Mouse (Mus musculus): ENCODE data around the gene Aldh1a3. TPM values are rescaled to one million over a fixed set of nuclear protein-coding genes. Genes with fewer than 3 reads are reported as not detected.

The Aldh1a3 gene
- total RNA-seq (2014; rRNA removed; ENCODE audit: low replicate concordance) (2.2 TPM in 1 of 2 replicates, not detected in the other), polyA plus RNA-seq (2015; fragmentation: Nextera tagmentation; extraction: Ambion mirVana) (1.2 and 1.4 TPM in 2 replicates)

GRCm38 (mm10) chr7:66427437-66428161, at the start of gene Aldh1a3:
Gene Aldh1a3 (minus strand): TSS chr7:66427517.
- Histone ChIP-seq H3K27ac (ENCODE audit: low read depth) (no peak within 1 kb of the TSS), H3K27me3 (ENCODE audit: control insufficient read depth, insufficient read depth, low read length) (peaks cover 50% of the 10 kb centered on the region), H3K36me3 (replicated peaks; ENCODE audit: control insufficient read depth, insufficient read depth, low read length) (no peaks in the 10 kb centered on the region), H3K4me3 (ENCODE audit: low read depth, low read length) (peak within 1 kb of the TSS; percentile 45), H3K4me1 (ENCODE audit: control insufficient read depth, insufficient read depth) (no peaks in the 10 kb centered on the region), H3K9ac (replicated peaks; ENCODE audit: low read depth, low read length) (no peak within 1 kb of the TSS), H3K4me2 (ENCODE audit: low read depth, low read length) (peak within 1 kb of the TSS; percentile 63), H3K9me3 (replicated peaks; ENCODE audit: control insufficient read depth, low read length) (no peaks in the 10 kb centered on the region)
- WGBS = 1% methylated on average over 51 of the region's 56 CpGs
- TF ChIP-seq CTCF (IDR thresholded peaks at IDR 0.05; ENCODE audit: low read depth) = no peak
- TF ChIP-seq EP300 (IDR thresholded peaks at IDR 0.05; ENCODE audit: low read depth) = no peak
- ATAC-seq (ENCODE audit: insufficient read depth, low read depth) (peak; percentile 55), DNase-seq (ENCODE audit: low spot score) (peak; percentile 28)

GRCm38 (mm10) chr7:66476289-66476688, 49.0 kb upstream of the Aldh1a3 start:
- DNase-seq (ENCODE audit: low spot score) = no peak
- Histone ChIP-seq H3K27ac (ENCODE audit: low read depth) (no peak overlapping the region), H3K36me3 (replicated peaks; ENCODE audit: control insufficient read depth, insufficient read depth, low read length) (no peaks in the 10 kb centered on the region), H3K27me3 (ENCODE audit: control insufficient read depth, insufficient read depth, low read length) (no peaks in the 10 kb centered on the region), H3K4me2 (ENCODE audit: low read depth, low read length) (no peak overlapping the region), H3K4me3 (ENCODE audit: low read depth, low read length) (no peak overlapping the region), H3K9ac (replicated peaks; ENCODE audit: low read depth, low read length) (no peak overlapping the region), H3K9me3 (replicated peaks; ENCODE audit: control insufficient read depth, low read length) (no peaks in the 10 kb centered on the region), H3K4me1 (ENCODE audit: control insufficient read depth, insufficient read depth) (no peaks in the 10 kb centered on the region)
- ATAC-seq (ENCODE audit: insufficient read depth, low read depth) = 0 out of 2 replicates have a peak, but pooled peaks have one; percentile 44
- 52% methylated on average over 8 of the region's 8 CpGs for WGBS
- TF ChIP-seq CTCF (IDR thresholded peaks at IDR 0.05; ENCODE audit: low read depth) = no peak
- no peak for TF ChIP-seq EP300 (IDR thresholded peaks at IDR 0.05; ENCODE audit: low read depth)

- H3K4me3 ChIP-seq (ENCODE audit: low read depth, low read length) = no peak overlapping the region
- DNase-seq (ENCODE audit: low spot score) = no peak
- TF ChIP-seq EP300 (IDR thresholded peaks at IDR 0.05; ENCODE audit: low read depth) (no peak), CTCF (IDR thresholded peaks at IDR 0.05; ENCODE audit: low read depth) (no peak)
- no peaks in the 10 kb centered on the region for H3K9me3 ChIP-seq (replicated peaks; ENCODE audit: control insufficient read depth, low read length)
- no peaks in the 10 kb centered on the region for H3K27me3 ChIP-seq (ENCODE audit: control insufficient read depth, insufficient read depth, low read length)
- no peaks in the 10 kb centered on the region for H3K36me3 ChIP-seq (replicated peaks; ENCODE audit: control insufficient read depth, insufficient read depth, low read length)
- H3K4me2 ChIP-seq (ENCODE audit: low read depth, low read length) = no peak overlapping the region
- WGBS = 60% methylated on average over 12 of the region's 12 CpGs
- H3K4me1 ChIP-seq (ENCODE audit: control insufficient read depth, insufficient read depth) = no peaks in the 10 kb centered on the region
- no peak overlapping the region for H3K9ac ChIP-seq (replicated peaks; ENCODE audit: low read depth, low read length)
- no peak overlapping the region for H3K27ac ChIP-seq (ENCODE audit: low read depth)
- no peak for ATAC-seq (ENCODE audit: insufficient read depth, low read depth)
Observed at GRCm38 (mm10) chr7:66471641-66472216, 44.4 kb upstream of the Aldh1a3 start.

- Histone ChIP-seq H3K4me1 (ENCODE audit: control insufficient read depth, insufficient read depth) (no peaks in the 10 kb centered on the region), H3K9ac (replicated peaks; ENCODE audit: low read depth, low read length) (no peak overlapping the region), H3K27ac (ENCODE audit: low read depth) (no peak overlapping the region), H3K36me3 (replicated peaks; ENCODE audit: control insufficient read depth, insufficient read depth, low read length) (no peaks in the 10 kb centered on the region), H3K27me3 (ENCODE audit: control insufficient read depth, insufficient read depth, low read length) (no peaks in the 10 kb centered on the region), H3K4me2 (ENCODE audit: low read depth, low read length) (no peak overlapping the region), H3K9me3 (replicated peaks; ENCODE audit: control insufficient read depth, low read length) (no peaks in the 10 kb centered on the region), H3K4me3 (ENCODE audit: low read depth, low read length) (no peak overlapping the region)
- ATAC-seq (ENCODE audit: insufficient read depth, low read depth) (no peak), DNase-seq (ENCODE audit: low spot score) (no peak)
- TF ChIP-seq CTCF (IDR thresholded peaks at IDR 0.05; ENCODE audit: low read depth) (no peak), EP300 (IDR thresholded peaks at IDR 0.05; ENCODE audit: low read depth) (no peak)
- 90% methylated on average over 14 of the region's 14 CpGs for WGBS
Observed at GRCm38 (mm10) chr7:66466641-66467040, 39.3 kb upstream of the Aldh1a3 start.

- TF ChIP-seq CTCF (IDR thresholded peaks at IDR 0.05; ENCODE audit: low read depth) (no peak), EP300 (IDR thresholded peaks at IDR 0.05; ENCODE audit: low read depth) (no peak)
- no peak overlapping the region for H3K27ac ChIP-seq (ENCODE audit: low read depth)
- H3K36me3 ChIP-seq (replicated peaks; ENCODE audit: control insufficient read depth, insufficient read depth, low read length) = no peaks in the 10 kb centered on the region
- ATAC-seq (ENCODE audit: insufficient read depth, low read depth) = no peak
- no peaks in the 10 kb centered on the region for H3K4me1 ChIP-seq (ENCODE audit: control insufficient read depth, insufficient read depth)
- no peak overlapping the region for H3K4me2 ChIP-seq (ENCODE audit: low read depth, low read length)
- H3K9ac ChIP-seq (replicated peaks; ENCODE audit: low read depth, low read length) = no peak overlapping the region
- DNase-seq (ENCODE audit: low spot score) = no peak
- no peaks in the 10 kb centered on the region for H3K27me3 ChIP-seq (ENCODE audit: control insufficient read depth, insufficient read depth, low read length)
- 74% methylated on average over 5 of the region's 5 CpGs for WGBS
- H3K4me3 ChIP-seq (ENCODE audit: low read depth, low read length) = no peak overlapping the region
- no peaks in the 10 kb centered on the region for H3K9me3 ChIP-seq (replicated peaks; ENCODE audit: control insufficient read depth, low read length)
Observed at GRCm38 (mm10) chr7:66465241-66465640, 37.9 kb upstream of the Aldh1a3 start.

Data from heart, postnatal 0 days (tissue).